Mouse (Mus musculus) kidney, postnatal 0 days (tissue): ENCODE results near the gene Kif18b. TPM values are rescaled to one million over a fixed set of nuclear protein-coding genes. Genes with fewer than 3 reads are reported as not detected.

Experiments
- ATAC-seq: fragments of 200-750 bp; cut with Nextera tagmentation; replicated peaks from 2 replicates; pipeline ENCODE4 v1.8.0; 2017; ENCODE audit warnings: low read depth, moderate number of reproducible peaks, moderate TSS enrichment, moderate library complexity; ENCODE audit not compliant: low FRiP score
- DNase-seq: peaks from one replicate; pipeline ENCODE4 v3.0.0-alpha.2; 2016; ENCODE audit warnings: low spot score
- H3K27ac ChIP-seq: fragments of 300-500 bp; sonication (generic); 2 replicates; pipeline ENCODE4 v1.5.1; 2014; ENCODE audit warnings: mild to moderate bottlenecking
- H3K27me3 ChIP-seq: fragments of 300-500 bp; sonication (generic); 2 replicates; pipeline ENCODE4 v1.6.1; 2014; ENCODE audit warnings: low read length, mixed read lengths; ENCODE audit not compliant: insufficient read depth
- H3K36me3 ChIP-seq: fragments of 300-500 bp; sonication (generic); 2 replicates; pipeline ENCODE4 v1.6.1; 2014; ENCODE audit warnings: low read length, mixed read lengths; ENCODE audit not compliant: insufficient read depth
- H3K4me1 ChIP-seq: fragments of 300-500 bp; sonication (generic); replicated peaks from 2 replicates; pipeline ENCODE4 v1.6.1; 2014; ENCODE audit warnings: antibody characterized with exemption, low read length, mixed read lengths; ENCODE audit not compliant: insufficient read depth
- H3K4me2 ChIP-seq: fragments of 300-500 bp; sonication (generic); 2 replicates; pipeline ENCODE4 v1.6.1; 2014; ENCODE audit warnings: mild to moderate bottlenecking, low read length, moderate library complexity, mixed read lengths
- H3K4me3 ChIP-seq: fragments of 300-500 bp; sonication (generic); replicated peaks from 2 replicates; pipeline ENCODE4 v1.5.1; 2014; ENCODE audit warnings: low read depth, low read length
- H3K9ac ChIP-seq: fragments of 300-500 bp; sonication (generic); 2 replicates; pipeline ENCODE4 v1.6.1; 2014; ENCODE audit warnings: low read depth, low read length
- H3K9me3 ChIP-seq: fragments of 300-500 bp; sonication (generic); replicated peaks from 2 replicates; pipeline ENCODE4 v1.6.1; 2016; ENCODE audit warnings: low read length, inconsistent platforms, mixed read lengths
- CTCF ChIP-seq: IDR thresholded peaks from 2 replicates; pipeline ENCODE4 v1.5.1; 2016; ENCODE audit warnings: antibody characterized with exemption, low read depth, mild to moderate bottlenecking, moderate library complexity
- WGBS: fragments of 180-500 bp; shearing (Covaris S2); extraction: QIAGEN DNeasy Blood & Tissue Kit; methylation state at CpG from one replicate; pipeline ENCODE4 v1.1.7; 2014; 5-methylcytosine and 5-hydroxymethylcytosine counted together
- polyA plus RNA-seq: library from polyadenylated mRNA; unstranded; fragments of >200 nt; fragmentation: Nextera tagmentation; extraction: Ambion mirVana; gene quantifications from 2 replicates; pipeline ENCODE4 v1.2.1, GENCODE M21; 2015

Kif18b gene
- polyA plus RNA-seq, 1 experiment from 2014 or later: 2.6 TPM

GRCm38 (mm10) chr11:102879558-102879957, 45.4 kb downstream of the Kif18b start:
- 53% methylated on average over 2 of the region's 2 CpGs for WGBS
- Histone ChIP-seq H3K36me3 (0 out of 2 replicates have a peak, but pooled peaks cover 12% of the 10 kb centered on the region), H3K27ac (no peak overlapping the region), H3K4me1 (peaks cover 11% of the 10 kb centered on the region; the same call in 1 of the 2 replicates), H3K9ac (peak overlapping the region; percentile 76; the same call in 1 of the 2 replicates), H3K27me3 (no peaks in the 10 kb centered on the region), H3K4me2 (peak overlapping the region; percentile 61), H3K9me3 (no peaks in the 10 kb centered on the region), H3K4me3 (peak overlapping the region; percentile 77; the same call in 1 of the 2 replicates)
- no peak for DNase-seq
- no peak for TF ChIP-seq CTCF
- no peak for ATAC-seq

- Histone ChIP-seq H3K9me3 (no peaks in the 10 kb centered on the region), H3K36me3 (peaks cover 30% of the 10 kb centered on the region; the same call in 1 of the 2 replicates), H3K4me2 (no peak overlapping the region), H3K27ac (no peak overlapping the region), H3K27me3 (no peaks in the 10 kb centered on the region), H3K9ac (0 out of 2 replicates have a peak overlapping the region, but pooled peaks have one; percentile 18), H3K4me3 (no peak overlapping the region), H3K4me1 (0 out of 2 replicates have a peak, but pooled peaks cover 2% of the 10 kb centered on the region)
- no peak for TF ChIP-seq CTCF
- DNase-seq: no peak
- 88% methylated on average over 7 of the region's 7 CpGs for WGBS
- ATAC-seq: no peak
These were observed 50.1 kb downstream of the Kif18b start for GRCm38 (mm10) chr11:102874801-102875334.

GRCm38 (mm10) chr11:102864272-102864671, 60.7 kb downstream of the Kif18b start:
- 26% methylated on average over 4 of the region's 4 CpGs for WGBS
- DNase-seq (peak; percentile 88), ATAC-seq (no peak)
- no peak overlapping the region for H3K4me3 ChIP-seq
- no peak overlapping the region for H3K27ac ChIP-seq
- H3K36me3 ChIP-seq: peaks cover 44% of the 10 kb centered on the region
- no peak overlapping the region for H3K4me2 ChIP-seq
- H3K9me3 ChIP-seq: no peaks in the 10 kb centered on the region
- H3K27me3 ChIP-seq: no peaks in the 10 kb centered on the region
- no peak overlapping the region for H3K9ac ChIP-seq
- no peaks in the 10 kb centered on the region for H3K4me1 ChIP-seq
- TF ChIP-seq CTCF: peak; percentile 90

GRCm38 (mm10) chr11:102859933-102860332, 65.0 kb downstream of the Kif18b start:
- ATAC-seq: no peak
- Histone ChIP-seq H3K27ac (no peak overlapping the region), H3K9ac (no peak overlapping the region), H3K9me3 (no peaks in the 10 kb centered on the region), H3K27me3 (no peaks in the 10 kb centered on the region), H3K4me3 (no peak overlapping the region), H3K36me3 (peaks cover 60% of the 10 kb centered on the region), H3K4me2 (no peak overlapping the region), H3K4me1 (no peaks in the 10 kb centered on the region)
- no peak for DNase-seq
- WGBS: 88% methylated on average over 8 of the region's 8 CpGs
- no peak for TF ChIP-seq CTCF

- 72% methylated on average over 11 of the region's 11 CpGs for WGBS
- no peak for TF ChIP-seq CTCF
- no peak for ATAC-seq
These were observed 66.0 kb downstream of the Kif18b start for GRCm38 (mm10) chr11:102858951-102859350.

GRCm38 (mm10) chr11:102855941-102856340, 69.0 kb downstream of the Kif18b start:
- Histone ChIP-seq H3K27me3 (no peaks in the 10 kb centered on the region), H3K9me3 (no peaks in the 10 kb centered on the region), H3K4me2 (no peak overlapping the region), H3K9ac (no peak overlapping the region), H3K4me1 (no peaks in the 10 kb centered on the region), H3K4me3 (no peak overlapping the region), H3K27ac (no peak overlapping the region), H3K36me3 (peaks cover 64% of the 10 kb centered on the region)
- 80% methylated on average over 6 of the region's 6 CpGs for WGBS
- ATAC-seq (no peak), DNase-seq (no peak)
- no peak for TF ChIP-seq CTCF

More at GRCm38 (mm10) chr11:102858951-102859350, 66.0 kb downstream of the Kif18b start:
- H3K4me3 ChIP-seq: no peak overlapping the region
- no peaks in the 10 kb centered on the region for H3K4me1 ChIP-seq
- no peak overlapping the region for H3K9ac ChIP-seq
- H3K36me3 ChIP-seq: peaks cover 68% of the 10 kb centered on the region
- no peaks in the 10 kb centered on the region for H3K27me3 ChIP-seq
- no peak for DNase-seq
- H3K27ac ChIP-seq: no peak overlapping the region
- no peaks in the 10 kb centered on the region for H3K9me3 ChIP-seq
- H3K4me2 ChIP-seq: no peak overlapping the region

Other genes with a start within 250 kb of the Kif18b start
- 35.3 and 42.8 TPM in 2 replicates for gene Ccdc43, start 227.3 kb downstream of the Kif18b start, polyA plus RNA-seq
- 5.9 and 7.7 TPM in 2 replicates for gene Adam11, start 163.7 kb downstream of the Kif18b start, polyA plus RNA-seq
- gene Gjc1, start 105.4 kb downstream of the Kif18b start, polyA plus RNA-seq: 44.2 and 47.1 TPM in 2 replicates
- gene Higd1b, start 89.3 kb downstream of the Kif18b start, polyA plus RNA-seq: 2.9 and 3.0 TPM in 2 replicates
- 127 and 140 TPM in 2 replicates for gene Eftud2, start 44.1 kb downstream of the Kif18b start, polyA plus RNA-seq
- 1.8 and 2.1 TPM in 2 replicates for gene Ccdc103, start 43.9 kb downstream of the Kif18b start, polyA plus RNA-seq
- 0.11 TPM in 1 of 2 replicates, not detected in the other for gene Fam187a, start 40.0 kb downstream of the Kif18b start, polyA plus RNA-seq
- gene Gfap, start 24.2 kb downstream of the Kif18b start, polyA plus RNA-seq: 0.20 and 0.33 TPM in 2 replicates
- gene C1ql1, start 21.6 kb upstream of the Kif18b start, polyA plus RNA-seq: 1.4 and 2.3 TPM in 2 replicates
- 60.3 and 60.7 TPM in 2 replicates for gene Nmt1, start 103.1 kb upstream of the Kif18b start, polyA plus RNA-seq
- gene Dcakd, start 103.2 kb upstream of the Kif18b start, polyA plus RNA-seq: 103 and 106 TPM in 2 replicates
- 4.2 and 5.6 TPM in 2 replicates for gene Plcd3, start 176.5 kb upstream of the Kif18b start, polyA plus RNA-seq
- 36.6 and 39.7 TPM in 2 replicates for gene Acbd4, start 176.6 kb upstream of the Kif18b start, polyA plus RNA-seq
- gene Hexim1, start 191.1 kb upstream of the Kif18b start, polyA plus RNA-seq: 6.5 and 6.8 TPM in 2 replicates
- gene Hexim2, start 207.3 kb upstream of the Kif18b start, polyA plus RNA-seq: 6.5 and 6.9 TPM in 2 replicates
- 2.6 and 3.4 TPM in 2 replicates for gene Fmnl1, start 246.0 kb upstream of the Kif18b start, polyA plus RNA-seq